Mouse (Mus musculus): Measurements from ENCODE around the gene R3hdm2.

The R3hdm2 gene

DNA sequence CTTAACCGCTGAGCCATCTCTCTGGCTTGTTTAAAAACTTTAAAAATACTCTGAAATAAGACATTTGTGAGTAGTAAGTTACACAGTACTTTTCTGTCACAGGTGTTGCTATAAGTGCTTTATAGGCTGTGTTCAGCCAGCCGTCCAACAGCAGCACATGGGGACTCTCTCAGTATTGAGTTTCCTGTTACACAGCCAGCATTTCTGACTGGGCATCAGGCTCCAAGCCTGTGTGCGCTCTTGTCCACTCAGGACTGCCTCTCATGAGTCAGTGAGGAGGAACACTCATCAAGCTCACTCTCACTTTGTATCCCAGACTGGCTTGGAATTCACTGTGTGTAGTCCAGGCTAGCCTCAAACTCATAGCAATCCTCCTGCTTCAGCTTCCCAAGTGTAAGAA, 116.0 kb downstream of the R3hdm2 start:
- no peak for DNase-seq (ENCODE audit: low spot score)

DNA sequence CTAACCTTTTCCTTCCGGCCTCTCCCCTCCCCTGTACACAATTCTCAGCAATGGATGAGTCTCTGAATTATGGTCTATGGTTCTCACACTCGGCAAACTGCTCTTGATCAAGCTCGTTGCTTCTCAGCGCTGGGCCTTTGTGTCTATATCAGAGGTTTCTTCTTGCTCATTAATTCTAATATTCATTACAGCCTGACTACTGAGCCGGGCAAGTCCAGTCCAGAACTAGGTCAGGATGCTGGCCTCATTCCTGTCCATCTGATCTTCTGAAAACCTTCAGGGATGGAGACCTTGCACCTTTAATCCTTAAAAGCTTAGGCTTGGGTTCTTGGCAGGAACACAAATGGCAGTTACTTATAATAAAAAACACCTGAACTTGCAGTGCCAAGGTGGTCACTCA, 119.4 kb downstream of the R3hdm2 start:
- DNase-seq (ENCODE audit: low spot score) = no peak

DNA sequence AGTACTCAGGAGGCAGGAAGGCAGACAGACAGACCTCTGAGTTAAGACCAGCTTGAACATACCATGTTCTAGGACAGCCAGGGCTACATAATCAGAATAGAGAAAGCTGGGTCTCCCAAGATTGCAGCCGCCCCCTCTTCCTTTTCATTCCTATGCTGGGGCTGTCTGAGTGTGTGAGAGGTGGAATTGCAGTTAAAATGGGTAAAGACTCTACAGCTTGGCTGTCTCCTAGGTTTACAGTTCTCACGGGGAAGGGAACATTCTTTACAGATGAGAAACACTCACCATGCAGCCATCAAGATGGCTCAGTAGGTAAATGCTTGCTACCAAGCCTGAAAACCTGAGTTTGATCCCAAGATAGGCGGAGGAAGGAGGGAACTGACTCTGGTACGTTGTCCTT, 119.9 kb downstream of the R3hdm2 start:
- no peak for DNase-seq (ENCODE audit: low spot score)

DNA sequence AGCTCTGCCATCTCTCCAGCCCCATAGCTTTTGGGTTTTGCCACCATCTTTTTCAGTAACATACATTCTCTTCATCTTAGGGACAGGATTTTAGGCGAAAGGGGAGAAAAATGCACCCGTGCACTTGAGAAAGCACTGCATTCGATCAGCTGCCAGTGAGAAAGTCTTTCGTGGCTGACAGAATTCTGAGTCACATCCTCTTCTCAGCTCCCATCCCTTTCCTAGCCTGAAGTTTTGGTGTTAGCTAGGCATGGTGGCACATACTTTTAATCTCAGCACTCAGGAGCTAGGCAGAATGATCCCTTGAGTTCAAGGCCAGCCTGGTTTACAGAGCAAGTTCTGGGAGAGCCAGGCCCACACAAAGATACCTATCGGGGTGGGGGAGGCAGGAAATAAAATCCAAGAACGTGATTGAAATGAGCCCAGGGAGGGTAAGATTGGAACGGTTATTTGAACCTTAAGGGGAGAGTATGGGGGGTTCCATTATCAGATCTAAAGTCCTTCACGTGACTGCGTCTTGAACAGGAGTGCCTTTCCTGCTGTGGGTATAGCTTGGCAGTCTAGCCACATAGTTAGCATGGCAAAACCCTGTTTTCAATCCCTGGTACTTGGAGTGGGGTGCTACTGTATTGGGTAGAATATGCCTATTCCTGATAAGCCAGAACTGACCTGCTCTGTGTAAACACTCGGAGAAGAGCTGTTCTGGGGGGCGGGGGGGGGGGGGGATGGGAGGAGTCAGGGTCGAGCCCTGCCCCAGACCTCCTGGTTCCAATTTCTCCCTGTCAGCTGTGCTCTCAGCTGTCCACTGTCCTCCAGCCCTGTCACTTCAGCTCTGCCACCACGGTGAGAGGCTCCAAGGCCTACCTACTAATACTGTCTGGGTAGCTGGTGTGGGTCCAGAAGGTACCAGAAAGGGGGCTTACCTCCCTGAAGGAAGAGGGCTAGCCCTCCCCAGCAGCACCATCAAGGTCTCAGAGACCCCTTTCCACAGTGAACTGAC, 121.1 kb downstream of the R3hdm2 start, which contains the start of gene Stac3:
Gene Stac3 (plus strand): TSS at position 793 of the 1,000 bp plus-strand sequence.
- no peak for DNase-seq (ENCODE audit: low spot score)

DNA sequence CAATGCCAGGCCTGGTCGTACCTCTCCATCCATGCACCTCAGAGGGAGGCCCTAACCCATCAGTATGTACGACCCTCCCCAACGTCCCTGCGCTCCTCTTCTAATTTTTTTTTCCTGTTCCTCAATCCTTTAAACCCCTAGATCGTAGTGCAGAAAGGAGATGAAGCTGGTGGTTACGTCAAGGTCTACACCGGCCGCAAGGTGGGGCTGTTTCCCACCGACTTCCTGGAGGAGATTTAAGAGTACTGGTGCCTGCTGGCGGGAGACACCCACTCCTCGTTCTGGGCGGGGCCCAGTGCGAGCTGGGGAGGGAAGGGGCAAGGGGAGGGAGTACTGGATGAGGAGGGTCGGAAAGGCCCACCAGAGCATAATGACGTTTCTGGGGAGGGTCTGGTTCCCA, 128.1 kb downstream of the R3hdm2 start:
- no peak for DNase-seq (ENCODE audit: low spot score)

DNA sequence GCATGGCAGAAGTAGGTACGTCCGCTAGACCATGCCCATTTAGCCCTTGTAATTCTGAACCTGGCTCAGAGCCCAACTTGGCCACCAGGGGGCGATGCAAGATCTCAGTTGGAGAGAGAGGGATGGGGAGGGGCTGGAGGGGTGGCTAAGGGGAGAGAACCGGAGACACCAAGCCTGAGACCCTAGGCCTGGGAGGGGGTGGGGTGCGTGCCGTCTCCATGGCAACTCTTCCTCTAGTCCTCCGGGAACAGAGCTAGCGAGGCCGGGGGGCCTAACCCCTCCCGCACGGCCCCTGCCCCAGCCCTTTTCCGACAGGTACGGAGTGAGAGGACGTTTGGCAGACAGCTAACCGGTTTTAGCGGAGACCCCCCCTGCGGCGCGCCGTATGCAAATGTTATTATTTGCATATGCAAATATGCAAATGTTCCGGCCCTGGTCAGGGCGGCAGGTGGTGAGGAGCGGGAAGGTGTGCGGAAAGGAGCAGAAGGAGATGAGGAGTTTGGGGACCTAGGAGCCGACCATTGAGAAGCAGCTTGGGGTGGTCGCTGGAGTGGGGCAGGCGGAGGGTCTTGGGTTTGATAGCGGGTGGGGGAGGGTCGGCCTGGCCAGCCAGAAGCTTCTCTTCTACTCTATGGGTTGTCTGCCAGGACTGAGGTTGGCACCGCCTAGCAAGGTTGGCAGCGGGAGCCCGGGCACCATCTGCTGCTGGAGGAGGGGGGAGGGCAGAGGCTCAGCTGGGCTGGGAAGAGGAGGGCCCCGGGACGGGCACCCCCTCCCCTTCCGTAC, 129.1 kb downstream of the R3hdm2 start:
- DNase-seq (ENCODE audit: low spot score) = peak; percentile 60

DNA sequence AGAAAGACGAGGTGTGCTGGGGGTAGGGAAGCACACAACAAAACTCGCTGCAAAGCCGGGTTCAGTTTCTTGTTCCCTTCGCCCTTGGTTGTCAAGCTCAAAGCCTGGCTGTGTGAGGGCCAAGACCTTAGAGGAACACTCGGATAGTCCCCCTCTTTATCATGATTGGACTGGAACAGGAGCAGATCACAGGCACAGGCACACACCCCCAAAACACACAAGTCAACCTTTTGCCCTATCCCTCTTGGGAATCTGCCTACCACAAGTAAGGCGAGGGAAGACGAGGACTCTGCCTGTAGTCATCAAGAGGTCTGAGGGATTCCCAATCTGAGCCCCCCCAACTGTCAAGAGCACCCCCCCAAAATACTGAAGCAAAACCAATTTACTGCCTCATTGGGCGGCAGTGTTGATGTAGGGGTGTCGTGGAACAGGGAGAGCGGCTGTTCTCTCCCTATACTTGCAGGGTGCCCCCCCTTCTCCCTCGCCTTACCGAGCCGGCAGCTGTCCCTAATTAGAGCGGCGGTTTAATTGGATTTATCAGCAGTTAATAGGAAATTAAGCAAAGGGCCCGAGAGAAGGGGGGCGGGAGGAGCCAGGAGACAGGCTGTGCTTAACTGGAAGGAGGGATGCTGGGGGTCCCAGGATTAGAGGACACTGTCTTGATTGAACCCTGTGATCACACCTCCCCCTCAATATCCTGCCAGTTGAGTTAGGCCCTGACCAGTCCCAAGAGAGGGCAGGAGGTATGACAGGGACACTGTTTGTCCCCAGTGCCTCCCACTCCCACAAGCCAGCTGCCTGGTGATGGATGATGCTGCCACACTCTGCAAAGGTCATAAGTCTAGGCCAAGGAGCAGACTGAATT, 129.9 kb downstream of the R3hdm2 start:
- DNase-seq (ENCODE audit: low spot score) = no peak

DNA sequence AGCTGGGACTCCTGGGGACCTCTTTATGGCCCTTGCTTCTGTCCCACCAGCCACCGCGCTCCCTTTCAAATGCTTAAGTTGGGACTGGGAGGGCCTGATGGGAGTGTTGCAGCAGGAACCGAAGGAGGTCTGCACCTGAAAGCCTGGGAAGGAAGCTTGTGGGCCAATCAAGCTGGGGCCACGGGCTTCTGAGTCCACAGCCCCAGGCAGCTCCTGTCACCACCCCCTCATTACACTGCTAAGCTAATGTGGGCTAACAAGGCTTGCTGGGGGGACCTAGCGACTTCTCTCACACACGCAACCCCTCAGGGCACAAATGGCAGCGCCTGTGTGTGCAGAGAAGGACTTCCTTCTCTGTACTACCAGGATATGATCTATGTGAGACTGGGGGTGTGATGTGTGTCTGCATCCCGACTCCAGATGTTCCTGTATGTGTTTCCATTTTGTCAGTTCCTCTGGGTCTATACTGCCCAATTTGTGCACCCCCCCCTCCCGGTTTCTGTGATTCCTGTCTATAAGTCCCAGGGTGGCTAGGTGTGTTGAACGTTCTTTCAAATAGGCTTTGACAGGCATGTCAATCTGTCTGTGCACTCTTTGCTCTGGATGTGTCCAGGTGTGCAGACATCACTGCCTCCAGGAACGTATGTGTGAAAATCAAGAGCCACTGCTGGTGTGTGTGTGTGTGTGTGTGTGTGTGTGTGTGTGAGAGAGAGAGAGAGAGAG, 130.9 kb downstream of the R3hdm2 start:
- no peak for DNase-seq (ENCODE audit: low spot score)

DNA sequence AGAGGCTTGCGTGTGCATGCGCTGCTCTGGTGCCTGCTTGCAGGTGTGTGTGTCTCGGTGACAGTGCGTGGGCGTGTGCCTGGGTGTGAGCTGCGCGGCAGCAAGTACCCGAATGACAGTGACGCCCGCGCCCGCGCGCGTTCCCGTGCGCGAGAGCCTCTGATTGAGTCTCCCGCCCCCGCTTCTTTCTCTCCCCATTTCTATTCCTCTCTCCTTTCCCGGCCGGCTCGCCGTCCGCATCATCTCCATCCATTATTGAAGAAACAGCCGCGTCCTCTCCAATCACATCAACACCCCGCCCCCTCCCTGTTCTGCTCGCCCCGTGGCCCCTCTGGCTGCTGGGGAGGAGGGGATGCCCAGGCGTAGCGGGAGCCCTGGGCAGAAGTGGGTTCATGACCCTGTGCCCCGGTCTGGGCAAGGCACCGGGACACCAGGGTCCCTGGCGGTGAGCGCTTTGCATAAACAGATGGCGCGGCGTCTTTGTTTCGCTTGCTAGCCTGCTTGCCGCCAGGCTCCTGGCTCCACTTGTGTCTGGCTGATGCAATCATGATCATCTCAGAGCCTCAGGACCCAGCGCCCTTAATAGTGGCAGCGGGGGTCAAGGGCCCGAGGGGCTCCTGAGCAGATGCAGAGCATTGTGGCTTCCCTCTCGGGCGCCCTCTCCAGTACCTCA, 131.6 kb downstream of the R3hdm2 start:
- DNase-seq (ENCODE audit: low spot score) = no peak

DNA sequence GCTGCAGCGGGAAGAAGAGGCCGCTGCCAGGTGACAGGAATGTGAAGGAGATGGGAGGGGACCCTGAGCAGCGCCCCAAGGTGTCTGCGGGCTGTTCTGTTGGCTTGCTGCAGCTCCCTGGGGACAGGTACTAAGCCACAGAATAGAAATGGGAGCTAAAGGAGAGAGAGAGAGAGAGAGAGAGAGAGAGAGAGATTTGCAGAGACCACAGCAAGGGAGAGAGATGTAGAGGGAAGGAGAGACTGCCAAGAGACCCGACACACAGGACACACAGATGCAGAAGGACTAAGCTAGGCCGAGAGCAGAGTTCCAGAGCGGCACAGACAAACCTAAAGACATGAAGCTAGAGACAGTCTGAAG, 132.2 kb downstream of the R3hdm2 start:
- DNase-seq (ENCODE audit: low spot score) = no peak

DNA sequence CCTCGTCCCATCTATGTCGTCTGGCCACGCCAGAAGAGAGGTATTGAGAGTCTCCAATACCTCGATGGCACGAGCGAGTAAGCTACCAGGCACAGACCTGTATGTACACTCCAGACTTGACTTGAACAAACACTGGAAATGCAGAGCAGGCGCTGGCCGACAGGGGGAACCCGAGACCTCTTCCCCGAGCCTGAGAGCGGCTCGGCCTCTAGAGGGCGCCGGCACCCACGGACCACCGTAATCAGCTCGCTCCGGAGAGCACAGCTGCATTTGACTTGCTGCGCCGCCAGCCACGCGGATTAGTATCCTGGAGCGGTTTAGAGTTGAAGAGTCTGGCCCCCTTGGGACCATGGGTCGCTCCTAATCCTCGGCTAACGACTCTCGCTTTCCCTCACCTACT, 132.7 kb downstream of the R3hdm2 start:
- DNase-seq (ENCODE audit: low spot score) = peak; percentile 76

DNA sequence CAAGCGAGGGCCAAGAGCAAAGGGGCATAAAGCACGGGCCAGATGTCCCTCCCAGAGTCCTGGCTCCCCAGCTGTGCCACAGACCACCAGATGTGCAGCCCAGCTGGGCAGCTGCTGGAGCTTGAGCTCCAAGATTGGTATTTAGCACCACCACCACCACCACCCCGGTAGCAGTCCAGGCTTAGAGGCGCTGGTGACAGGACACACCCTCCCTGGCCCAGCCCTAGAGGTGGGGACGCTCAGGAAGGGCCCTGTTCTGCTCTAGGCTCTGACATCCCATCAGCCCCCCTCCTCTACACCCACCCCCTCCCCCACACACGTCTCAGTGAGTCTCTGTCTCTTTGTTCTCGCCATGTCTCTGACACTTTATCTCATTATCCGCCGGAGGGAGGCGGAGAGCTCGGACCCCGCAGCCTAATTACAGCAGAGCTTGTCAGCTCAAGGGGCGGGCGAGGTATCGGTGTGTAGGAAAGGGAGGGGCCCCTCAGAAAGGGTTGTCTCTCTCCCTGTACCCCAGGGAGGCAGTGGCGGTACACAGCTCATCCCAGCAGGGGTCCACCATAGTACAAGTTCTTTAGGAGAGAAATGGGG, 133.5 kb downstream of the R3hdm2 start:
- no peak for DNase-seq (ENCODE audit: low spot score)

DNA sequence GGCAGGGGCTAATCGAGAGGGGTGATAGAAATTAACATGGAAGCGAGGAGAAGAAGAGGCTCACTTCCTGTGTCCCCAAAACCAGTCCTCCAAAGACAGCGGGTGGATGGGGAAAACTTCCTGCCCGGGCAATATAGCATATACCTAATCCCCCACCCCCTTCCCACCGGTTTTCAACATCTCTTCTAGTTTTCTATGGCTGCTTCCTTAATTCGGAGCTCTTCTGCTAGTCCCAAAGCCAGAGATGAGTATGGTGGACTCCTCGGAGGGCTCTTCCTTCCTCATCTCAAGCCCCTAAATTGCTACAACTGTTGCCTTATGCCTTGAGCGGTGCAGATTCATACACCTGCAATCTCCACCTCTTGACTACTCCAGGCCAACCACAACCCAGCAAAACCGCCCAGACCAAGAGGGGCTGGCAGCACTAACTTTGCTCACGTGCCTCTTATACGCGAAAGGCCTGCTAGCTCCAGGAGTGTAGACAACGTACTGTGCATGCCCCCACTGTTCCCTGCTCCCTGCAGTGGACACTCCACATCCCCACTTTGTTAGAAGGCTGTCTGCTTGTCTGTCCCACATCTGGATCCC, 134.1 kb downstream of the R3hdm2 start:
- DNase-seq (ENCODE audit: low spot score) = no peak

DNA sequence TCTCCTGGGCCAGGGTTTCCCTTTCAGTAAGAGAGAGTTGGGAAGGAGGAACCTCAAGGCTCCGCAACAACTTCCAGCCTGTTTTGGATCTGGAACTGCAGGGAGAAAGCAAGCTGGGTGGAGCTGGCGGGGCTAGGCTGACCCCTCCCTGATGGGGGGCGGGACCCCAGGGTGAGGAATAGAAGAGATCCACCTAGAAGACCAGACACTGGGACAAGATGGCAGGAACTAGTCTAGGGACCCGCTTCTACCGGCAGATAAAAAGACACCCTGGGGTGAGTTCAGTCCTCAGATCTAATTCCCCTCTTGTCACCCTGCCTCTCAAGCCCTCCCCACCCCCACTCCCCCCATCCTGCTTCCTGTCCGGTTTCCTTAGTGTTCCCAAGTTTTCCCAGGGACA, 134.6 kb downstream of the R3hdm2 start, which contains the start of gene Ndufa4l2:
Gene Ndufa4l2 (plus strand): TSS at position 204 of the 400 bp plus-strand sequence.
- DNase-seq (ENCODE audit: low spot score) = no peak

DNA sequence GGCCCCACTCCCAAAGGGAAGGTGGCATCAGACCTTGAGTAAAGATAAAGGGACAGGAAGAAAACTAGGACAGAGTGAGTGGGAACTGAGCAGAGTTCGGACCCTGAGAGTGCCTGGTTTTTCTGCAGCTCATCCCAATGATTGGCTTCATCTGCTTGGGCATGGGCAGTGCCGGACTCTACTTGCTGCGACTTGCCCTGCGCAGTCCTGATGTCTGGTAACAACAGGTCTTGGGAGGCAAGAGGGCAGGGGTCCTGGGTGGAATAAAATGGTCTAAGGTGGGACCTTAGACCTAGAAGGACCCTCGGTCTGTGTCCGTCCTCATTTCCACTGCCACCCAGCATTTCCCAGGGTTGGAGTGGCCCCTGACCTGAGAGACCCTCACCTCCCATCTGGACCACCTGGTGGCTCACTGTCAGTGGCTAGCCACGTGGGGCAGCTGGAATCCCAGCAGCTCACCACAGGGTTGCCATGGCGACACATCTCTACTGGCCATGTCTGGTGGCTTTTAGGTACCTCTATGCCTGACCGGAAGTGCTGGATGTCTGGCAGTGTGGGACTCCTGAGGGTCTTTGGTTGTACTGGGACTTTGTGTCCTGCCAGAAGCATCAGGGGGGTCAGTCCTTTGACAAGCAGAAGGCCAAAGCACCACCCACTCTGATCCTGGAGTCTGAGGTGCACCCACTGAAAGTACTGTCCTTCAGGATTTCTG, 135.3 kb downstream of the R3hdm2 start:
- no peak for DNase-seq (ENCODE audit: low spot score)

DNA sequence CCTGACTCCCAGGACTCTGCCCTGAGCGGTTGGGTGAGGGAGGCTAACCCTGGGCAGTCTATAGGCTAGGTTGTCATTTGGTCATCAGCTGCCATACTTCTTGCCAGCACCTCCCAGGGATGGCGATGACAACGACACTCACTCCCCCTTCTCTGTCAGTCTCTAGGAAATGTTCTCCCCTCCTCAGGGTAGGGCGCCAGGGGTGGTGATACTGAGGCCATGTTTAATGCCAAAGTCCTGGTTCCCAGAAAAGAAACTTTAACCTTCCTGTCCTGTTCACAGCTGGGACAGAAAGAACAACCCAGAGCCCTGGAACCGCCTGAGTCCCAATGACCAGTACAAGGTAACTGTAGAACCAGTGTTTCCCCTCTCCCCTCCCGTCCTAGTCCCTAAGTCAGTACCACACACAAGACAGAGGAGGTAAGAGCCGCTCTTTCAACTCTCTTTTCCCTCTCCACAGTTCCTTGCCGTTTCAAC, 135.9 kb downstream of the R3hdm2 start:
- DNase-seq (ENCODE audit: low spot score) = no peak

DNA sequence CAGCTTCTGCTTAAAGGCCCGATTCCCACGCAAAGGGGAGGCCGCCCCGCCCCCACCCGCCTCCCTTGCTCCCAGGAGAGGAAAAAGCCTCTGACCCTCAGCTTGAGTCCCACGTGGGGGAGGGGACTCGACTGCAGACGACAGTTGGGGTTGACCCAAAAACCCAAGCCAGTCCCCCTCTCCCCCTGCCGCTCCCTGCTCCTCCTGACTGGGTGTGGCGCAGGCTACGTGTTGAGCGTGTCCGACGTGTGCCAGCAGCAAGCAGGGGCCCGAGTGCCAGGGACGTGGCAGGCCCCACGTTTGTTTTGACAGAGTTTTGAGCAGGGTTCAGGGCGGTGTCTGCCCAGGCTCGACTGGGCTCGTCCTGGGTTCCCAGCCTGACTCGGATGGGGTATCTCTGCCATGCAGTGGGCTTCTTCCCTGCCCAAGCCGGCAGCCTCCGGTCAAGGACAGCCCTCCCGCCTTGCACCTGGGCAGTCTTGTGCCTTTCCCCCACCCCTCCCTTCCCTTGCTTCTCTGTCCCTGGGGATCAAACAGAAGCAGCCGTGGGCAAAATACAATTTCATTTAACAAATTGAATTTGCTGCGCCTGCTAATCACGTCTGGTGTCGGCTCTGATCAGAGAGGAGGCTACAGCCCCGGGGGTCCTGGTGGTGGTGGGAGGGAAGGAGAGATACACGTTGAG, 136.6 kb downstream of the R3hdm2 start:
- no peak for DNase-seq (ENCODE audit: low spot score)

DNA sequence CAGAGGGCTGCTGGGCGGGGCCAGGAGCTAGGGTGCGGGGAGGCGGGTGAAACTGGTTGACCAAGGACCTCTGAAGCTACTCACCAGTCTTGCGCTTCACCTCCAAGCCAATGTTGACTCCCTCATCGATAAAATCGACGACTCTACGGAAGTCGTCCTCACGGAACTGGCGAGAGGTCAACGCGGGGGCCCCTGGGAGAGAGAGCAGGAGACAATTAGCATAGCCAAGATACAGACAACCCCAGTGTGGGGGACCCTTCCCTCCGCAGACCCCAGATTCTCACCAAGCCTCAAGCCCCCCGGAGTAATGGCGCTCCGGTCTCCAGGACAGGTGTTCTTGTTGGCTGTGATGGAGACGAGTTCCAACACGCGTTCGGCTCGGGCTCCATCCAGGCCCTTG, 137.8 kb downstream of the R3hdm2 start:
- DNase-seq (ENCODE audit: low spot score) = no peak

Measured in urinary bladder, postnatal 10 days (tissue).